Mouse (Mus musculus) stomach, postnatal 0 days (tissue): ENCODE results near the gene Plcxd2.

Experiments used
- CTCF ChIP-seq: IDR thresholded peaks from 2 replicates; pipeline ENCODE4 v1.5.1; 2016; ENCODE audit warnings: antibody characterized with exemption, low read depth, mild to moderate bottlenecking, moderate library complexity
- EP300 ChIP-seq: optimal IDR thresholded peaks from 2 replicates; pipeline ENCODE3; 2016; ENCODE audit warnings: antibody characterized with exemption

GRCm38 (mm10) chr16:45945649-45946048 is 64.4 kb downstream of the Plcxd2 start:
- TF ChIP-seq CTCF, result no peak
- no peak for TF ChIP-seq EP300
